Mouse (Mus musculus): ENCODE data around the gene Cstf1.

DNA sequence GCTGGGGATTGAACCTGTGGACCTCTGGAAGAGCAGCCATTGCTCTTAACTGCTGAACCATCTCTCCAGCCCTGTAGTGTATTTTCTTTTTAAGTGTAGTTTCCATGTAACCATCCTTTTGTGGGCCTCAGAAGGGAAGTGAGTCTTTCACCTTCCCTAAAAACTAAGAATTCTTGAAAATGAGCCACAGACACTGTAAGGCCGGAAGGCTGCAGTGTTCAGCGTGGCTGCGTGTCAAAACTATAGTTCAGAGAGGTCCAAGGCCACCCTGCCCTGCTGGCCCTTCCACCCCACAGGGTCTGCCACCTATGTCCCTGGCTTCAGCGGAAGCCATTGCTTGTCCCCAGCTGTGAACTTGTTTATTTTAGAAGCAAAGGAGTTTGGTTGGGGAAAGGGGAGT is 35.7 kb downstream of the Cstf1 start:
- TF ChIP-seq POLR2A (IDR thresholded peaks at IDR 0.05; ENCODE audit: control insufficient read depth, extremely low read depth, insufficient read depth, low read length, poor library complexity) (no peak), CTCF (IDR thresholded peaks at IDR 0.05; ENCODE audit: borderline replicate concordance, control insufficient read depth, extremely low read depth, insufficient read depth, low read length, poor library complexity) (no peak)

Data from thymus, adult 2 months (tissue).